Mouse (Mus musculus): ENCODE results near the gene Hist1h2bl.

Gene Hist1h2bl

GRCm38 (mm10) chr13:21715864-21716539 is at the start of gene Hist1h2bl, which contains the start of gene Hist1h2ai:
TSS of gene Hist1h2bl (minus strand) at chr13:21716143.
TSS of gene Hist1h2ai (plus strand) at chr13:21716422.
- peak; percentile 56 to 66 for DNase-seq

- DNase-seq: no peak
Measured at GRCm38 (mm10) chr13:21755707-21756106, 39.8 kb upstream of the Hist1h2bl start.

- peak in 1 of 2 experiments; percentile 19 for DNase-seq
Measured at GRCm38 (mm10) chr13:21754294-21755001, 38.5 kb upstream of the Hist1h2bl start.

GRCm38 (mm10) chr13:21753524-21754285 is 37.8 kb upstream of the Hist1h2bl start, which contains the start of the genes Hist1h2ak and Hist1h2bn:
TSS of gene Hist1h2ak (minus strand) at chr13:21753827.
TSS of gene Hist1h2bn (plus strand) at chr13:21754123.
- DNase-seq: peak; percentile 45 to 46

- no peak for DNase-seq
Measured at GRCm38 (mm10) chr13:21753051-21753523, 37.1 kb upstream of the Hist1h2bl start.

GRCm38 (mm10) chr13:21752356-21752755 is 36.4 kb upstream of the Hist1h2bl start:
- DNase-seq: no peak

GRCm38 (mm10) chr13:21751827-21752226 is 35.9 kb upstream of the Hist1h2bl start:
- no peak for DNase-seq

DNA sequence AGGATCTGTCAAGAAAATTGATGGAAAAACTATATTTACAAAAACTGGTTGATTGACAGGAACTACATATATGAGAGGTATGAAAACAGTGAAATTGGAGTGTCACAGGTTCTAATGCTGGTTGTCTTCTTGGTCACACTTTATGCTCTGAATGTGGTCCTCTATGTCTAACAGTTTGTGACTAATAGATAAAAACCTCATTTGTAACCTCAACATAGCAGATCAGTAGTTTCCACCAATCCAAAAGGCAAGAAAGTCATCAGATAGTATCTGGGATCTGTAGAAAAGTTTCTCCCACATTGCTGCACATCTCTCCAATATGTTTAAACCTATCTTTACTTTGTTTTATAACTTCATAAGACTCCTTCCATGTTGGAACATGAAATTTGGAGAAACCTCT is 35.5 kb upstream of the Hist1h2bl start:
- DNase-seq: no peak

DNA sequence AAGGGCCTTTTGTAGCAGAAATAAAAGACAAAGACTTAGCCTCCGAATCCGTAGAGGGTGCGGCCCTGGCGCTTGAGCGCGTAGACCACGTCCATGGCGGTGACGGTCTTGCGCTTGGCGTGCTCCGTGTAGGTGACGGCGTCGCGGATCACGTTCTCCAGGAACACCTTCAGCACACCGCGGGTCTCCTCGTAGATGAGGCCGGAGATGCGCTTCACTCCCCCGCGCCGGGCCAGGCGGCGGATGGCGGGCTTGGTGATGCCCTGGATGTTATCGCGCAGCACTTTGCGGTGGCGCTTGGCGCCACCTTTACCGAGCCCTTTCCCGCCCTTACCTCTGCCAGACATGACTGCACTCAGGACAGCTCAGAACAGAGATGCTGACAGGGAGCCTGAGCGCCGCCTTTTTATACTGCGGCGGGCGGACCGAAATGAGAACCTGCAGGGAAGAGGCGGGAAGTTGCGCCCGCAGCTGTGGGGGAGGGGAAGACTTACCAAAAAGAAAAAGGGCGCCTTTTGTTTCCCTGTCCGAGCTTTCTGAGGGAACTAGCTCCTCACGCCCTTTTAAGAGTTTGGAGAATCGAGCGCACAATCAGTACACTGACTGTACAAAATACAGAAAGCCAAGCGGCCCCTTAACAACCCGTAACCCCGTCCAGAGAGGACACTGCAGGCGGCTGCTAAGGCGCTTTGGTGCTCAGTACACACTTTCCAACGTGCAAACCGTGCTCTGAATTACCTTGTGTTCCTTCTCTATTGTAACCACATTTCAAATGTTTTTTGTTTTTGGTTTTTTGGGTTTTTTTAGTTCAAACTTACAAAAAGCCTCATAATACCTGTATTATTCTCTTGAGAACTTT is 34.4 kb upstream of the Hist1h2bl start, which contains the start of gene Hist1h4k:
Gene Hist1h4k, minus strand, starts transcription at position 347 of the 859 bp plus-strand sequence.
- DNase-seq: peak; percentile 82 to 86

DNA sequence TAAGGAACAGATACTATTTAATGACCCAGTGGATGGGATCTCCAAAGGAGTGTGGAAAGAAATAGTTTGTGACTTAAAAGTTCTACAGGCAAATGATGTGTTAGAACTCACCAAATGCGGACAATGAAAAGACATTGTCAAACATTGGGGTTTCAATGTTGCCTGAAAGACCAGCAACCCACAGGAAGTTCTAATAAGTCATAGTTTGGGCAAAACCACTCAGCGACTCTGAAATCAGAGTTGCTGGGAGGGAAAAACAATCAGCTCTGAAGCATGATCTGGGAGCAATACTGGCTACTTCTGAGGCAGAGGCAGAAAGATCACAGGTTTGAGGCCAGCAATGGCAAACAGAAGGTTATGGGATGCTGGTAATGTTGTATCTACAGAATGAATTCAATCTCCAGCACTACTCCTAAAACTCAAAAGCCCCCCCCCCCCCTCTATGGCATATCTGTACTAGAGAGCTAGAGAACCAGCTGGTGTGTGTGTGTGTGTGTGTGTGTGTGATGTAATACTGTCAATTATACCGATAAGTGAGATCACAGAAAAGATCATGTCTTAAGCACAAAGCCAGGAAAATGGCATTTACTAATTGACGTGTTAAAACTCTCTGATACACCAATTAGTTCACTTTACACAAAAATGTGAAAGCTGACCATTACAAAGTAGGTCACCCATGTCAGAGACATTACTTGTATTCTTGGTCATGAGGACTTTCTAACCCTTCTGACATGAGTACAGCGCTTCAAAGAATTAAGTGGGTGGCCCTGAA is 33.6 kb upstream of the Hist1h2bl start:
- no peak for DNase-seq

GRCm38 (mm10) chr13:21745006-21745405 is 29.1 kb upstream of the Hist1h2bl start:
- no peak for DNase-seq

- DNase-seq: peak; percentile 58 to 71
Measured at GRCm38 (mm10) chr13:21734906-21735767, 19.2 kb upstream of the Hist1h2bl start, which contains the start of gene Hist1h4j. TSS of gene Hist1h4j (plus strand) at chr13:21735064.

DNA sequence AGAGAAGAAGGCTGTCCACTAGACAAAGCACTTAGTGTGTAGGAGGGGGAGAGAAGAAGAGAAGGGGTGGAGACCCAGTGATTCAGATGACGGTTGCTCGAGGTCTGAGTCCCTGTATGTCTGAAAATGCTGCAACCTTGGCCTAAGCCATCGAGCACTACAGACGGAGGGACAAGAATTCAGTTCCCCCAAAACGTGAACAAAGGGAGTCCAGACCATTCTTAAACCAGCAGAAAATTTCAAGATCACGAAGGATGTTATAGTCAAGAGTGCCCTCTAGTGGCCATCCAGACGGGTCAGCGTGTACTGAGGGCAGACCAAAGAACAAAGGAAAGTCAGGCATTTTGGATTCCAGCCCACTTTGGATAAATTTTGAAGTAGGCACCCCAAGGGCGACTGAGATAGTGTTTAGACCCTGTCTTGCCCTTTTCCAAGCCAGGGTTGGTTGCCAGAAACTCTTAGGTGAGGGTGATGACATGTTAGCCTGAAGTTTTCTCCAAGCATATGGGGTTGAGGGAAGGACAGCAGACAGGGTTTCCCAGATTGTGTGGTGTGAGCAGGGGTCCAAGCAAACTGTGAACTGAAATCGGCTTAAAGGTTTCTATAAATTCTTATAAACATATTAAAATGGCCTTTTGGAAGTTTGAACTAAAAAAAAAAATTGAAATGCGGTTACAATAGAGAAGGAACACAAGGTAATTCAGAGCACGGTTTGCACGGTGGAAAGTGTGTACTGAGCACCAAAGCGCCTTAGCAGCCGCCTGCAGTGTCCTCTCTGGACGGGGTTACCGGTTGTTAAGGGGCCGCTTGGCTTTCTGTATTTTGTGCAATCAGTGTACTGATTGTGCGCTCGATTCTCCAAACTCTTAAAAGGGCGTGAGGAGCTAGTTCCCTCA is 18.3 kb upstream of the Hist1h2bl start:
- peak; percentile 30 to 60 for DNase-seq

DNA sequence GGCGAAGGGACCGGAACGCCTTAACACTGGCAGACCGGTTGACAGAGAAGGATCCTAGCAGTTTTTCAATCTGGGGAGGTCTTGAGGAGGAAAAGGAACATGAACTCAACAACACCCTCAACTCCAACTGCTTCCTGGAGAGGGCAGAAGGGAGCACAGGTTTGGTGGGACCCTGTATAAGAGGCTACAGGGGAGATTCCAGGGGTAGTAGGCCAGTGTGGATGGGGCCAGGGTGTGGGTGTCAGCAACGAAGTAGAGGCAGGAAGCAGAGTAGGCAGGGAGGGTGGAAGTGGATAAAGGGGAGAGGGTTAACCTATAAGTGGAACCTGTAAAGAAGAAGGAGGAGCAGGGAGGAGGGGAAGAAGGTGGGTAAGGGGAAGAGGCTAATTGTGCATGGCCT is 17.5 kb upstream of the Hist1h2bl start:
- DNase-seq: no peak

DNA sequence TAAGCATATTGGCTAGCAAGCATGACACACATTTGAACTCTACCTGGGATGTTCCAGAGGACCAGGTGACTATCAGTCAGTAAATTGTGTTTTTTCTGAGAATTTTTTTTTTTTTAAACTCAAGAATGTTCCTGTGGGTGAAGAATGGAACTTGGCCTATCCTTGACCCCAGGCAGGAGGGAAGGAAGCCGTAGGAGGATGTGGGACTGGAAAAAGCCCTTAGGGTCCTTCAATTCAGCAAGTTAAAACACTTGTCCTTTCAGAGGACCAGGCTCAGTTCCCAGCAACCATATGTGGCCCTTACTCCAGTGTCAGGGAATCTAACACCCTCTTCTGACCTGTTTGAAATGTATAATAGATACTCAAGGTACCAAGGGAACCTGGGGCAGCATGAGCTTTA is 13.6 kb upstream of the Hist1h2bl start:
- no peak for DNase-seq

GRCm38 (mm10) chr13:21727948-21728572 is 12.1 kb upstream of the Hist1h2bl start:
- no peak for DNase-seq

DNA sequence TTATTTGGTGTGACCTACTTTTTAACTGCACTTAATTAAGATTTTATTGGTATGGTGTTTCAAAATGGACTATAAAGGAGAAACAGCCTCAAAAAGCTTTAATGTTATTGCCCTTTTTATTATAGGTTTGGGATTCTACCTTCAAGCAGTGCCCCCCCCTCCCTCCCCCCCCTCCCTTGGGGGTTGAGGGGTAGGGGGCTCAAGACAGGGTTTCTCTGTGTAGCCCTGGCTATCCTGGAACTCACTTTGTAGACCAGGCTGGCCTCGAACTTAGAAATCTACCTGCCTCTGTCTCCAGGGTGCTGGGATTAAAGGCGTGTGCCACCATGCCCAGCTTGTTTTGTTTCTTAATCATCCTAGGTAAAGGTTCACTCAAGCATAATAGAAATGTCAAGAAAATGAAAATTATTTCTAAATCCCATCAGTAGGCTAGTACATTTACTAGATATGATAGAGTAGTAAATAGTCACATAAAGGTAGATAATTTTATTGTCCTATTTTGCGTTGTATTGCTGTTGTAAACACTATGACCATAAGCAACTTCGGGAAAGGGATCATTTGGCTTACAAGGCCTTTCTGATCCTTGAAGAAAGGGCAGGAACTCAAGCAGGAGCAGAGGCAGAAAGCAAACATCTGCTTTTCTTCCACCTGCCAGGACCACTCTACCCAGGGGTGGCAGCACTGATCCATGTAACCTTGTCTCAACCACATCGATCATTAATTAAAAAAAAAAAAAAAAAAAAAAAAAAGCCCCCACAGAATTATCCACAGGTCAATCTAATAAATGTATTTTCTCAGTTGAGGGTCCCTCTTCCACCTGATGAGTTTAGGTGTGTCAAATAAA is 7.3 kb upstream of the Hist1h2bl start:
- no peak for DNase-seq

All from spleen, adult 18-20 months (tissue).